Mouse (Mus musculus): ENCODE results near the gene Cpeb4. TPM values are rescaled to one million over a fixed set of nuclear protein-coding genes. Genes with fewer than 3 reads are reported as not detected.
A peak's percentile ranks its signal among the peaks of the same experiment; 100 is the strongest.

The Cpeb4 gene
- total RNA-seq (2021) (10 to 100 TPM; 83.4 to 97.3 TPM), polyA plus RNA-seq (2012; rRNA removed) (15.3 and 29.5 TPM in 2 replicates)
- long read RNA-seq, full-length matches to known transcripts, result 3 of 11 reads
- long read RNA-seq, partial matches to known transcripts, result 0 of 11 reads
- long read RNA-seq, other reads (novel, unspliced or antisense), result 8 of 11 reads

- Histone ChIP-seq H3K36me3 (ENCODE audit: control insufficient read depth, insufficient read depth, low read length) (peaks cover 13% of the 10 kb centered on the region), H3K27ac (peak within 1 kb of the TSS; percentile 95), H3K79me2 (replicated peaks; ENCODE audit: control insufficient read depth, insufficient read depth, low read length) (0 out of 2 replicates have a peak, but pooled peaks cover 2% of the 10 kb centered on the region), H3K4me3 (peak within 1 kb of the TSS; percentile 90), H3K27me3 (ENCODE audit: control insufficient read depth, insufficient read depth, low read length) (no peaks in the 10 kb centered on the region), H3K4me1 (ENCODE audit: control insufficient read depth, insufficient read depth, low read length) (peaks cover 2% of the 10 kb centered on the region; the same call in 1 of the 2 replicates), H3K9ac (ENCODE audit: low read depth, low read length) (peak within 1 kb of the TSS; percentile 86)
- DNase-seq, result no peak
- intact Hi-C loops (cut with DNase I), result loop anchor here (2.0 to 10.0 kb wide), 4 partner anchors 29 to 917 kb away; partner anchors contain the start of gene Erlec1
- TF ChIP-seq EP300 (IDR thresholded peaks at IDR 0.05; ENCODE audit: insufficient read depth, low read depth, low read length) (no peak), CTCF (IDR thresholded peaks at IDR 0.05) (no peak), POLR2A (IDR thresholded peaks at IDR 0.05; ENCODE audit: insufficient read depth, low read depth, low read length) (no peak)
- whole genome bisulfite sequencing, result 27% methylated on average over 4 of the region's 4 CpGs
Observed at GRCm38 (mm10) chr11:31871911-31872310, at the start of gene Cpeb4. Cpeb4 (plus strand) TSS chr11:31872211.

GRCm38 (mm10) chr11:31822556-31822955, 49.5 kb upstream of the Cpeb4 start:
- WGBS, result 74% methylated on average over 9 of the region's 9 CpGs
- H3K27ac ChIP-seq, result no peak overlapping the region
- H3K27me3 ChIP-seq (ENCODE audit: control insufficient read depth, insufficient read depth, low read length), result no peaks in the 10 kb centered on the region
- H3K4me1 ChIP-seq (ENCODE audit: control insufficient read depth, insufficient read depth, low read length), result no peaks in the 10 kb centered on the region; the same call in none of the 2 replicates
- intact Hi-C loops (cut with DNase I), result no loop called here
- H3K9ac ChIP-seq (ENCODE audit: low read depth, low read length), result no peak overlapping the region
- H3K79me2 ChIP-seq (replicated peaks; ENCODE audit: control insufficient read depth, insufficient read depth, low read length), result no peaks in the 10 kb centered on the region
- H3K36me3 ChIP-seq (ENCODE audit: control insufficient read depth, insufficient read depth, low read length), result no peaks in the 10 kb centered on the region
- H3K4me3 ChIP-seq, result no peak overlapping the region
- DNase-seq, result peak in 1 of 2 experiments; percentile 15
- no peak for TF ChIP-seq POLR2A (IDR thresholded peaks at IDR 0.05; ENCODE audit: insufficient read depth, low read depth, low read length)
- no peak for TF ChIP-seq CTCF (IDR thresholded peaks at IDR 0.05)
- no peak for TF ChIP-seq EP300 (IDR thresholded peaks at IDR 0.05; ENCODE audit: insufficient read depth, low read depth, low read length)

DNA sequence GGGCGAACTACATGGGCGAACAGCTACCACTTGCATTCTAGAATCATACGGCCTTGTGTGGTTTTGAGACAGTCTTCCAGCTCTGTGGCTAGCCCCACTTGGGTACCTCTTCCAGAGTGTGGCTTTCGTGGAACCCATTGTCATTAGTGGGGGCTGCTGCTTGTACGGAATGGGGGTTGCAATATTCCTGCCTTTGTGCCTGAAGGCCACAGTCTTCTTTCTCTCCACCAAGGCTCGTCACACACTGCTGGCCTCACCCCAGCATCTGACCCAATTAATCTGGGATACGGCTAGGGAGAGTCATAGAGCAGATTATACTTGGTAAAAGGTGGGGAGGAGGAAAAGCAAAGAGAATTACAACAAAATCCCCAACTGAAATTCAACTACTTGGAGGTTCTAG, 48.5 kb upstream of the Cpeb4 start:
- H3K36me3 ChIP-seq (ENCODE audit: control insufficient read depth, insufficient read depth, low read length), result no peaks in the 10 kb centered on the region
- H3K4me3 ChIP-seq, result no peak overlapping the region
- H3K79me2 ChIP-seq (replicated peaks; ENCODE audit: control insufficient read depth, insufficient read depth, low read length), result no peaks in the 10 kb centered on the region
- no peak for TF ChIP-seq EP300 (IDR thresholded peaks at IDR 0.05; ENCODE audit: insufficient read depth, low read depth, low read length)
- no peak for TF ChIP-seq POLR2A (IDR thresholded peaks at IDR 0.05; ENCODE audit: insufficient read depth, low read depth, low read length)
- TF ChIP-seq CTCF (IDR thresholded peaks at IDR 0.05), result no peak
- WGBS, result 94% methylated on average over 7 of the region's 7 CpGs
- no peak overlapping the region for H3K27ac ChIP-seq
- DNase-seq, result no peak
- intact Hi-C loops (cut with DNase I), result no loop called here
- peaks cover 1% of the 10 kb centered on the region for H3K4me1 ChIP-seq (ENCODE audit: control insufficient read depth, insufficient read depth, low read length)
- H3K9ac ChIP-seq (ENCODE audit: low read depth, low read length), result no peak overlapping the region
- H3K27me3 ChIP-seq (ENCODE audit: control insufficient read depth, insufficient read depth, low read length), result no peaks in the 10 kb centered on the region

- Histone ChIP-seq H3K79me2 (replicated peaks; ENCODE audit: control insufficient read depth, insufficient read depth, low read length) (no peaks in the 10 kb centered on the region), H3K4me3 (no peak overlapping the region), H3K27me3 (ENCODE audit: control insufficient read depth, insufficient read depth, low read length) (no peaks in the 10 kb centered on the region), H3K4me1 (ENCODE audit: control insufficient read depth, insufficient read depth, low read length) (peaks cover 1% of the 10 kb centered on the region), H3K9ac (ENCODE audit: low read depth, low read length) (no peak overlapping the region), H3K27ac (no peak overlapping the region), H3K36me3 (ENCODE audit: control insufficient read depth, insufficient read depth, low read length) (no peaks in the 10 kb centered on the region)
- intact Hi-C loops (cut with DNase I), result no loop called here
- 40% methylated on average over 14 of the region's 14 CpGs for WGBS
- DNase-seq, result peak; percentile 38 to 45
- TF ChIP-seq EP300 (IDR thresholded peaks at IDR 0.05; ENCODE audit: insufficient read depth, low read depth, low read length) (no peak), POLR2A (IDR thresholded peaks at IDR 0.05; ENCODE audit: insufficient read depth, low read depth, low read length) (no peak)
Observed at GRCm38 (mm10) chr11:31824504-31825166, 47.4 kb upstream of the Cpeb4 start.

GRCm38 (mm10) chr11:31828011-31828770, 43.8 kb upstream of the Cpeb4 start:
- WGBS, result 66% methylated on average over 4 of the region's 4 CpGs
- peaks cover 5% of the 10 kb centered on the region for H3K4me1 ChIP-seq (ENCODE audit: control insufficient read depth, insufficient read depth, low read length)
- TF ChIP-seq EP300 (IDR thresholded peaks at IDR 0.05; ENCODE audit: insufficient read depth, low read depth, low read length), result no peak
- no peak for TF ChIP-seq CTCF (IDR thresholded peaks at IDR 0.05)
- no peak for TF ChIP-seq POLR2A (IDR thresholded peaks at IDR 0.05; ENCODE audit: insufficient read depth, low read depth, low read length)
- DNase-seq, result no peak
- H3K27ac ChIP-seq, result no peak overlapping the region
- H3K27me3 ChIP-seq (ENCODE audit: control insufficient read depth, insufficient read depth, low read length), result no peaks in the 10 kb centered on the region
- intact Hi-C loops (cut with DNase I), result no loop called here
- H3K79me2 ChIP-seq (replicated peaks; ENCODE audit: control insufficient read depth, insufficient read depth, low read length), result no peaks in the 10 kb centered on the region
- no peaks in the 10 kb centered on the region for H3K36me3 ChIP-seq (ENCODE audit: control insufficient read depth, insufficient read depth, low read length)
- no peak overlapping the region for H3K9ac ChIP-seq (ENCODE audit: low read depth, low read length)
- no peak overlapping the region for H3K4me3 ChIP-seq

DNA sequence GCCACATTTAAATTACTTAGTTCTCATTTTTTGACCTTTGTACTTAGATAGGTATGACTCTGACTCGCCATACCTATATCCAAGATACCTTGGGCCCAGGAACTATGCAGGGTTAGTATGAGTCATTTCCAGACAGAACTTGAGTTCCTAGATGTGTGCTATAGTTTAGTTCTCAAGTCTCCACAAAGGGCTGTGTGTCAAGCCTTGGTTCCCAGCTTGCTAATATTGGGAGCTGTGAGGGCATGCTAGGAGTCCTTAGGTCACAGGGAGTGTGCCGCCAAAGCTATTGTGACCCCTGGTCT, 43.3 kb upstream of the Cpeb4 start:
- Histone ChIP-seq H3K27ac (no peak overlapping the region), H3K27me3 (ENCODE audit: control insufficient read depth, insufficient read depth, low read length) (no peaks in the 10 kb centered on the region), H3K4me1 (ENCODE audit: control insufficient read depth, insufficient read depth, low read length) (peaks cover 5% of the 10 kb centered on the region), H3K4me3 (no peak overlapping the region), H3K9ac (ENCODE audit: low read depth, low read length) (no peak overlapping the region), H3K36me3 (ENCODE audit: control insufficient read depth, insufficient read depth, low read length) (no peaks in the 10 kb centered on the region), H3K79me2 (replicated peaks; ENCODE audit: control insufficient read depth, insufficient read depth, low read length) (no peaks in the 10 kb centered on the region)
- intact Hi-C loops (cut with DNase I), result no loop called here
- 82% methylated on average over 2 of the region's 2 CpGs for WGBS
- no peak for DNase-seq
- TF ChIP-seq EP300 (IDR thresholded peaks at IDR 0.05; ENCODE audit: insufficient read depth, low read depth, low read length), result no peak
- TF ChIP-seq CTCF (IDR thresholded peaks at IDR 0.05), result no peak
- no peak for TF ChIP-seq POLR2A (IDR thresholded peaks at IDR 0.05; ENCODE audit: insufficient read depth, low read depth, low read length)

All from heart, adult 2 months (tissue).